Mouse (Mus musculus): ENCODE results near the gene Cyp1a2.
A peak's percentile ranks its signal among the peaks of the same experiment; 100 is the strongest.
"Not testable (repeated sequence)": the region's sequence is repeated elsewhere in the genome, so short reads cannot be mapped to it uniquely, and the experiment has no call there.

The Cyp1a2 gene

GRCm38 (mm10) chr9:57683520-57683919 is at the start of gene Cyp1a2:
Cyp1a2 (minus strand) TSS chr9:57683703.
- no peak for DNase-seq

- no peak for DNase-seq
Observed at GRCm38 (mm10) chr9:57728312-57728711, 44.8 kb upstream of the Cyp1a2 start.

GRCm38 (mm10) chr9:57724701-57725100 is 41.2 kb upstream of the Cyp1a2 start:
- DNase-seq, result no peak

- no peak for DNase-seq
Observed at GRCm38 (mm10) chr9:57723796-57724195, 40.3 kb upstream of the Cyp1a2 start.

- no peak for DNase-seq
Observed at GRCm38 (mm10) chr9:57723315-57723715, 39.8 kb upstream of the Cyp1a2 start.

- no peak for DNase-seq
Observed at GRCm38 (mm10) chr9:57722371-57722770, 38.9 kb upstream of the Cyp1a2 start.

GRCm38 (mm10) chr9:57720736-57721135 is 37.2 kb upstream of the Cyp1a2 start:
- no peak for DNase-seq

GRCm38 (mm10) chr9:57718408-57718807 is 34.9 kb upstream of the Cyp1a2 start:
- no peak for DNase-seq

GRCm38 (mm10) chr9:57712194-57712593 is 28.7 kb upstream of the Cyp1a2 start:
- DNase-seq, result no peak

- not testable (repeated sequence) for DNase-seq
Observed at GRCm38 (mm10) chr9:57710214-57710613, 26.7 kb upstream of the Cyp1a2 start.

- peak; percentile 58 for DNase-seq
Observed at GRCm38 (mm10) chr9:57708720-57709274, 25.3 kb upstream of the Cyp1a2 start.

- peak; percentile 91 for DNase-seq
Observed at GRCm38 (mm10) chr9:57708068-57708719, 24.7 kb upstream of the Cyp1a2 start, which contains the start of gene Edc3. Edc3 (plus strand) TSS chr9:57708540.

- no peak for DNase-seq
Observed at GRCm38 (mm10) chr9:57706496-57706895, 23.0 kb upstream of the Cyp1a2 start.

GRCm38 (mm10) chr9:57698466-57699150 is 15.1 kb upstream of the Cyp1a2 start:
- no peak for DNase-seq

GRCm38 (mm10) chr9:57697380-57697779 is 13.9 kb upstream of the Cyp1a2 start:
- peak; percentile 66 for DNase-seq

- DNase-seq, result peak; percentile 42
Observed at GRCm38 (mm10) chr9:57696380-57697285, 13.1 kb upstream of the Cyp1a2 start.

- no peak for DNase-seq
Observed at GRCm38 (mm10) chr9:57694108-57694507, 10.6 kb upstream of the Cyp1a2 start.

GRCm38 (mm10) chr9:57688606-57689005 is 5.1 kb upstream of the Cyp1a2 start:
- no peak for DNase-seq

GRCm38 (mm10) chr9:57688158-57688557 is 4.7 kb upstream of the Cyp1a2 start:
- peak; percentile 68 for DNase-seq

GRCm38 (mm10) chr9:57687751-57688150 is 4.2 kb upstream of the Cyp1a2 start, which contains the start of gene Cyp1a1:
Cyp1a1 (plus strand) TSS chr9:57687928.
- DNase-seq, result no peak

- DNase-seq, result no peak
Observed at GRCm38 (mm10) chr9:57686011-57686410, 2.5 kb upstream of the Cyp1a2 start.

- no peak for DNase-seq
Observed at GRCm38 (mm10) chr9:57681411-57681810, 2.1 kb downstream of the Cyp1a2 start.

GRCm38 (mm10) chr9:57671500-57671899 is 12.0 kb downstream of the Cyp1a2 start:
- peak; percentile 40 for DNase-seq

All from liver (tissue).